Mouse (Mus musculus) olfactory bulb, adult 2 months (tissue): ENCODE results near the gene Abr.

Experiments
- CTCF ChIP-seq: fragments of 200-500 bp; IDR thresholded peaks from 2 replicates; pipeline ENCODE4 v1.5.1; 2012; ENCODE audit warnings: low read depth, mild to moderate bottlenecking, low read length, moderate library complexity; ENCODE audit not compliant: insufficient read depth
- POLR2A ChIP-seq: fragments of 200-500 bp; IDR thresholded peaks from 2 replicates; pipeline ENCODE4 v1.6.1; 2012; ENCODE audit warnings: mild to moderate bottlenecking, low read depth, low read length, moderate library complexity; ENCODE audit not compliant: insufficient read depth

DNA sequence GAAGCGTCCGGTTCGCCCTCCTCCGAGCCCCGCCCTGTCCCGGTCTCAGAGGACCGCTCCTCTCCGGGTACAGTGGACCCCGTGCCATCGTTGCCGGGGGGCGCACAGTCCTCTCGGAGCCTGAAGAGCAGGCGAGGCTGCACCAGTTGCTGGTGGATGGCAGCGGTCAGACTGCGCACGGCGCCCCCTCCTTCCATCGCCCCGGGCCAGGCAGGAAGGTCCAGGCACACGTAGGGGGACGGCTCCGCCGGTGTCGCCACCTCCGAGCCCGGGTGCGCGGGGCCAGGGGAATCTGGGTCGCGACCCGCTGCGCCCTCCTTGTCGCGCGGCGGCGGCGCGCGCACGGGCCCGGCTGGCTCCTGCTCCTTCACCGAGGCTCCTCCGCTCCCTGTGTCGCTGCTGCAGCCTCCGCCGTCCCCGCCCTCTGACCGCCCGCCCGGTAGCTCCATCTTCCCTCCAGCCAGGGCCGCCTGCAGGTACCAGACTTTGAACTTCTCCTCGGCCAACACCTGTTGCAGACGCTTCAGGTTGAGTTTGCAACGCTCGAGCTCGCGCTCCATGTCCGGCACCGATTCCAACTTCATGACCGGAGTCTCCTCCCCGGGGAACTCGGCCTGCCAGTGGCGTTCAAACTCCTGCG is 572 bp upstream of the Abr start:
- TF ChIP-seq POLR2A = no peak
- TF ChIP-seq CTCF = no peak
